Mouse (Mus musculus) small intestine, adult 2 months (tissue): Measurements from ENCODE around the gene Casq2.

Experiments
- CTCF ChIP-seq: fragments of 200-500 bp; IDR thresholded peaks from 2 replicates; pipeline ENCODE4 v1.5.1; 2012; ENCODE audit warnings: low read depth, mild to moderate bottlenecking, control low read depth, inconsistent platforms, low read length, moderate library complexity, mixed read lengths; ENCODE audit not compliant: insufficient replicate concordance, insufficient read length; ENCODE audit errors: extremely low read depth
- POLR2A ChIP-seq: fragments of 200-500 bp; IDR thresholded peaks from 2 replicates; pipeline ENCODE4 v1.6.1; 2012; ENCODE audit warnings: low read depth, mild to moderate bottlenecking, control low read depth, inconsistent platforms, low read length, moderate library complexity

GRCm38 (mm10) chr3:102038608-102039007, 47.6 kb upstream of the Casq2 start:
- TF ChIP-seq CTCF (no peak), POLR2A (no peak)
